In genomic region chr9:21269590-21269989, GRCm38 (mm10) we compare ENCODE assay signal across 2 mouse cellular contexts. TPM values are rescaled to one million over a fixed set of nuclear protein-coding genes. Genes with fewer than 3 reads are reported as not detected.
"Had no signal": no experiment of that assay in that cellular context is flagged by ENCODE, and none has a peak within 500 bp of the region (broad histone marks: within the 10 kb centered on the region; RNA-seq: fewer than 3 reads in every experiment).

No protein-coding gene starts in this region.

RNA-seq across cellular contexts. Expression of gene S1pr5, which starts 21.3 kb away (rescaled TPM):
- polyA plus RNA-seq: testis, adult 2 months; thymus, postnatal 0 days had no signal
